Mouse (Mus musculus) cortical plate, adult 2 months (tissue): Measurements from ENCODE around the gene Ccdc58.

ENCODE experiments used
- CTCF ChIP-seq: fragments of 200-500 bp; IDR thresholded peaks from 2 replicates; pipeline ENCODE4 v1.5.1; 2011; ENCODE audit warnings: mild to moderate bottlenecking, control low read depth, low read length; ENCODE audit not compliant: insufficient read depth; ENCODE audit errors: extremely low read depth
- POLR2A ChIP-seq: fragments of 200-500 bp; IDR thresholded peaks from 2 replicates; pipeline ENCODE4 v1.6.1; 2011; ENCODE audit warnings: mild to moderate bottlenecking, low read length, control low read depth; ENCODE audit not compliant: insufficient read depth; ENCODE audit errors: extremely low read depth

DNA sequence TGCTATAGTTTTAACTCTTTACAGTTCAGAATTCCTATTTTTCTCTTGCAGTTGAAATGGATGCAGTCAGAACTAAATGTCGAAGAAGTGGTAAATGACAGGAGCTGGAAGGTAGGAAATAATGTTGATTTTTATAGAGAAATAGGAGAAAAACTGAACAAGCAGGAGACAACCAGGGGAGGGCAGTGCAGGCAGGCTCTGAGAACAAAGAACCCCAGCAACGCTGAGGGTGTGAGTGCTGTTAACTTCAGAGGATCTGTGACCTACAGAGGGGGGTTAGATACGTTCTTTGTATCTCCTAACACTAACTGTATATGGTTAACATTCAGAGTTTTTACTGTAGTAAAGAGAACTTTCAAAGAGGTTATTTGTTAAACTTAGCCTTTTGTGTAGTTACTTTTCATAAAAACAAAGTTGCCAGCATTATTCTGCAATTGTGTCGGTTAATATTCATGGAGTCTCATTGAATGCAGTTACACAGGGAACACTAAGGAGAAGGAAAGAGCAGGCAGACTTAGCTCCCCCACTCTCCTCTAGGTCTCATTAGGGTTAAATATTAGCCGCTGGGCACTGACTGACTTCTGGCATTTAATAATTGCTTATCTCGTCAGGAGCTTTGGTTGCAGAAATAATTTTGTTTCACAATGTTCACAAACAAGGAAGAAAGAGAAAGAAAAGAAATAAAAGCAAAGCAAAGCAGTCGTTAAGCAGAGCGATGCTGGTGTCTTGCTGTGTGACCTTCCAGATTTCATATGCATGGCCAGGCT, 18.5 kb downstream of the Ccdc58 start:
- no peak for TF ChIP-seq POLR2A
- peak; percentile 25; the same call in 1 of the 2 replicates for TF ChIP-seq CTCF
